In the genomic region with DNA sequence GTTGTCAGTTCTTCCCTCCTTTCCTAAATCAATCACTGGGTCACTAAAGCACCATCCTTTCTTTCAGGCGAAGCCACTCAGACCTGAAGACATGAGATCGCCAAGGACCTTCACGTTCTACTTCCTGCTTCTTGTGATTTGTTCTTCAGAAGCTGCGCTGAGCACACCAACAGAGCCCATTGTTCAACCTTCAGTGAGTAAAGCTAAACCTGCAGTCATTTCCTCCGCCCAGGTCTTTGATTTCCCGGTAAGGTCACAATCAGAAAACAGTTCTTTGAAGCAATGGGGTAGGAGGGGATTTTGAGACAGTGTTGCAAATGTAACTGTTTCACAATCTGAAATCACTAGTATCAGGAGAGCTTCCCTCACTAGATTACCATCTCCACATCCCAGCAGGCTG, we compare ENCODE assay signal across 23 mouse cellular contexts. TPM values are rescaled to one million over a fixed set of nuclear protein-coding genes. Genes with fewer than 3 reads are reported as not detected.
DNase-seq lines count a peak whose midpoint lies in the region; ATAC-seq lines count a peak whose summit lies in the region.
"Had no signal": no experiment of that assay in that cellular context is flagged by ENCODE, and none has a peak within 500 bp of the region (broad histone marks: within the 10 kb centered on the region; RNA-seq: fewer than 3 reads in every experiment).

No protein-coding gene starts in this region.

- H3K9me3 ChIP-seq in neural tube, embryonic 13.5 days: no peaks in the 10 kb centered on the region
- H3K9me3 ChIP-seq: embryonic facial prominence, embryonic 10.5 days; embryonic facial prominence, embryonic 12.5 days; forebrain, embryonic 13.5 days; forebrain, embryonic 15.5 days had no signal

- H3K27me3 ChIP-seq in neural tube, embryonic 13.5 days: no peaks in the 10 kb centered on the region
- H3K27me3 ChIP-seq: embryonic facial prominence, embryonic 12.5 days; forebrain, embryonic 13.5 days; forebrain, embryonic 15.5 days; Patski had no signal

- H3K4me1 ChIP-seq in neural tube, embryonic 13.5 days (replicated peaks): no peaks in the 10 kb centered on the region; the same call in 1 of the 2 replicates
- H3K4me1 ChIP-seq in brown adipose tissue, adult 24 weeks (ENCODE audit: control insufficient read depth, insufficient read depth, insufficient read length, low read length): peaks cover 31% of the 10 kb centered on the region
- H3K4me1 ChIP-seq: embryonic facial prominence, embryonic 12.5 days; forebrain, embryonic 13.5 days; forebrain, embryonic 15.5 days had no signal

- DNase-seq in neural tube, embryonic 10.5 days (ENCODE audit: extremely low spot score, low spot score): no peak
- peak; percentile 13 for DNase-seq in R1 (ENCODE audit: low read depth, low spot score)
- DNase-seq in ovary, postnatal 36 days (ENCODE audit: low spot score): no peak
- no peak for DNase-seq in cerebellum, adult 9-11 months
- DNase-seq: adrenal gland, adult 8-10 months; adrenal gland, postnatal 14 days; adrenal gland, postnatal 36 days; cerebellum, adult 11 months; cerebellum, adult 18-20 months; cerebellum, adult 8-10 months; cerebellum, postnatal 10 days; cerebellum, postnatal 25 days; forebrain, postnatal 0 days had no signal

- ATAC-seq in neural tube, embryonic 13.5 days (ENCODE audit: low read depth): no peak
- ATAC-seq in megakaryocyte, adult 5-6 weeks (ENCODE audit: poor library complexity, severe bottlenecking): no peak
- ATAC-seq: activated CD4-positive, CD25-positive, alpha-beta regulatory T cell, adult 4 months; forebrain, embryonic 13.5 days; forebrain, embryonic 15.5 days; forebrain, postnatal 0 days; Patski had no signal

- no peak overlapping the region for H3K4me2 ChIP-seq in neural tube, embryonic 13.5 days
- H3K4me2 ChIP-seq: embryonic facial prominence, embryonic 12.5 days; forebrain, embryonic 13.5 days; forebrain, embryonic 15.5 days had no signal

- WGBS in neural tube, embryonic 13.5 days: 37% methylated on average over 6 of the region's 6 CpGs

- H3K27ac ChIP-seq in neural tube, embryonic 13.5 days (replicated peaks): 0 out of 2 replicates have a peak overlapping the region, but pooled peaks have one; percentile 23
- H3K27ac ChIP-seq in brown adipose tissue, adult 24 weeks (replicated peaks; ENCODE audit: low read depth, low read length): peak overlapping the region; percentile 61
- H3K27ac ChIP-seq: embryonic facial prominence, embryonic 10.5 days; embryonic facial prominence, embryonic 12.5 days; forebrain, embryonic 13.5 days; forebrain, embryonic 15.5 days had no signal

- no peak overlapping the region for H3K4me3 ChIP-seq in neural tube, embryonic 13.5 days
- H3K4me3 ChIP-seq in brown adipose tissue, adult 24 weeks (ENCODE audit: insufficient read depth, low read depth, low read length): no peak overlapping the region
- H3K4me3 ChIP-seq: embryonic facial prominence, embryonic 10.5 days; embryonic facial prominence, embryonic 12.5 days; forebrain, embryonic 13.5 days; forebrain, embryonic 15.5 days had no signal

- no peaks in the 10 kb centered on the region for H3K36me3 ChIP-seq in neural tube, embryonic 13.5 days
- H3K36me3 ChIP-seq: embryonic facial prominence, embryonic 10.5 days; embryonic facial prominence, embryonic 12.5 days; forebrain, embryonic 15.5 days; G1E had no signal

- no peak overlapping the region for H3K9ac ChIP-seq in neural tube, embryonic 13.5 days
- H3K9ac ChIP-seq: embryonic facial prominence, embryonic 12.5 days; forebrain, embryonic 13.5 days; forebrain, embryonic 15.5 days; forebrain, postnatal 0 days had no signal

RNA-seq across cellular contexts. Expression of gene Adgrf5, which starts 43.6 kb away (rescaled TPM):
- 9.8 and 10.4 TPM in 2 replicates for polyA plus RNA-seq in neural tube, embryonic 13.5 days (2015; fragmentation: Nextera tagmentation; extraction: Ambion mirVana)
- polyA plus RNA-seq in brown adipose tissue, adult 24 weeks (2012; ENCODE audit: insufficient read depth, insufficient read length, missing spikeins): 51.4 and 76.4 TPM in 2 replicates
- 0.07 TPM in 1 of 2 replicates, not detected in the other for total RNA-seq in megakaryocyte, adult 5-6 weeks (2015)
- total RNA-seq in megakaryocyte, adult 5-6 weeks (2017): 0.22 and 0.24 TPM in 2 replicates
- polyA plus RNA-seq: G1E had no signal
